Mouse (Mus musculus) limb, embryonic 14.5 days (tissue): ENCODE results near the gene Mettl11b. TPM values are rescaled to one million over a fixed set of nuclear protein-coding genes. Genes with fewer than 3 reads are reported as not detected.

Experiments used
- ATAC-seq: fragments of 200-750 bp; cut with Nextera tagmentation; 2 replicates; pipeline ENCODE4 v1.8.0; 2017; ENCODE audit warnings: low read depth, moderate number of reproducible peaks, moderate TSS enrichment; ENCODE audit not compliant: low FRiP score
- DNase-seq: peaks from one replicate; pipeline ENCODE4 v3.0.0-alpha.2; 2015; ENCODE audit warnings: low spot score
- H3K27ac ChIP-seq: fragments of 300-500 bp; sonication (generic); replicated peaks from 2 replicates; pipeline ENCODE4 v1.5.1; 2014; ENCODE audit warnings: low read depth, mild to moderate bottlenecking, low read length, moderate library complexity, mixed read lengths
- H3K27me3 ChIP-seq: fragments of 300-500 bp; sonication (generic); 2 replicates; pipeline ENCODE4 v1.6.1; 2014; ENCODE audit warnings: low read length, mixed read lengths; ENCODE audit not compliant: control insufficient read depth, insufficient read depth
- H3K36me3 ChIP-seq: fragments of 300-500 bp; sonication (generic); 2 replicates; pipeline ENCODE4 v1.6.1; 2014; ENCODE audit warnings: mild to moderate bottlenecking, low read length, moderate library complexity, mixed read lengths; ENCODE audit not compliant: control insufficient read depth, insufficient read depth
- H3K4me1 ChIP-seq: fragments of 300-500 bp; sonication (generic); 2 replicates; pipeline ENCODE4 v1.6.1; 2014; ENCODE audit warnings: antibody characterized with exemption, low read length, mixed read lengths; ENCODE audit not compliant: control insufficient read depth, insufficient read depth
- H3K4me2 ChIP-seq: fragments of 300-500 bp; sonication (generic); replicated peaks from 2 replicates; pipeline ENCODE4 v1.6.1; 2014; ENCODE audit warnings: low read depth, mild to moderate bottlenecking, low read length, moderate library complexity; ENCODE audit not compliant: severe bottlenecking
- H3K4me3 ChIP-seq: fragments of 300-500 bp; sonication (generic); replicated peaks from 2 replicates; pipeline ENCODE4 v1.5.1; 2014; ENCODE audit warnings: low read length
- H3K9ac ChIP-seq: fragments of 300-500 bp; sonication (generic); 2 replicates; pipeline ENCODE4 v1.6.1; 2014; ENCODE audit warnings: mild to moderate bottlenecking, low read depth, low read length, moderate library complexity; ENCODE audit not compliant: severe bottlenecking
- H3K9me3 ChIP-seq: fragments of 300-500 bp; sonication (generic); 2 replicates; pipeline ENCODE4 v1.6.1; 2016; ENCODE audit warnings: low read length; ENCODE audit not compliant: control insufficient read depth
- POLR2A ChIP-seq: fragments of 200-500 bp; IDR thresholded peaks from 2 replicates; pipeline ENCODE4 v1.8.0; 2012; ENCODE audit warnings: inconsistent platforms, mild to moderate bottlenecking, moderate library complexity, borderline replicate concordance; ENCODE audit not compliant: insufficient read depth, insufficient read length; ENCODE audit errors: extremely low read depth
- WGBS: fragments of 180-500 bp; shearing (Covaris S2); extraction: QIAGEN DNeasy Blood & Tissue Kit; methylation state at CpG from one replicate; pipeline ENCODE4 v1.1.7; 2014; 5-methylcytosine and 5-hydroxymethylcytosine counted together
- polyA plus RNA-seq, 2 experiments: library from polyadenylated mRNA; depleted of rRNA in 1 of 2; stranded (reverse) in 1 of 2; unstranded in 1 of 2; fragments of >200 nt; fragmentation: Nextera tagmentation in 1 of 2; extraction: Ambion mirVana in 1 of 2; gene quantifications; 2 replicates each; pipeline versions ENCODE4 v1.2.1 to v1.2.3; 2012 to 2014

The Mettl11b gene
- polyA plus RNA-seq, 2 experiments, result 0.17 to 0.23 TPM

- no peak overlapping the region for H3K4me3 ChIP-seq
- H3K9me3 ChIP-seq, result no peaks in the 10 kb centered on the region
- H3K36me3 ChIP-seq, result no peaks in the 10 kb centered on the region
- DNase-seq (no peak), ATAC-seq (no peak)
- no peaks in the 10 kb centered on the region for H3K27me3 ChIP-seq
- no peak overlapping the region for H3K4me2 ChIP-seq
- H3K4me1 ChIP-seq, result no peaks in the 10 kb centered on the region
- TF ChIP-seq POLR2A, result no peak
- WGBS, result 79% methylated on average over 3 of the region's 3 CpGs
- no peak overlapping the region for H3K9ac ChIP-seq
- no peak overlapping the region for H3K27ac ChIP-seq
These were observed 33.2 kb downstream of the Mettl11b start for GRCm38 (mm10) chr1:163691860-163692259.

DNA sequence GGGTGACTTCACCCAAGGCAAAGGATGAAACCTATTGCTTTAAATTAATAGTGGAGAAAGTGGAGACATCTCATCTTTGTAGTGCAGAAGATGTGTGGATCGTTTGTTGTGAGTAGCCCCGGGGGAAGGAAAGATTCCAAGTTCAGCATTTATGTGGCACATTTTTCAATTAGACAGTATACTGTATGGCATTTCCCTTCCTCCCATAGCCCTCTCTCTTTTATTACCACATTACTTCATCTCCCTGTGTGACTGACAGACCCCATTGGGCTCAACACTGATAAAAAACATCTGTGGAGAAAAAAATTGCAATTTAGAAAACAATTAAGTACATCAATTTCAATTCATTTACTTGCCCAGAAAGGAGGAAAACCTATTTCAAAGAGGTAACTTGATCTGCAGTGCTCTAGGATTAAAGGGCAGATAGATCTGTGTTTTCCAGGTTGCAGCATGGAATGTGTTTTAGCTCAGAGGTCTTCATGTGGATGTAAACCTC lies 42.0 kb downstream of the Mettl11b start:
- DNase-seq, result no peak
- peak; percentile 70 for ATAC-seq
- 14% methylated on average over 2 of the region's 2 CpGs for WGBS

DNA sequence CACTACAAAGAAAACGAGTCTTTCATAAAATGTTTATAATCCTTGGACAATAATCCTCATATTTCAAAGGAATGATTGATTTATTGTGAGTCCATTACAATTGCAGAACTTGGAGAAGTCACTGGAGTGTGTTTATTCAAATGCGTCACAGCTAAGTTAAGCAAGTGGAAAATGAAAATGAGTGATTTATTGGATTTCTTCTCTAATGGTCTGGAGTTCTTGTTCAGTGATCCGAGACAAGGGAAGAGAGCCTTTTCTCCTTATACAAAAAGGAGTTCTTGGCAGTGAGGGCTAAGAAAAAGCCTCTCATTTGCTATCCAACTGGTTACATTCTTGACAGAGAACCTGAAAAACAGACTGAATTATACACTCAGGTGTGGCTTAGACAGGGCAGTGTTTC lies 42.9 kb downstream of the Mettl11b start:
- Histone ChIP-seq H3K4me2 (no peak overlapping the region), H3K9me3 (no peaks in the 10 kb centered on the region), H3K4me1 (peaks cover 12% of the 10 kb centered on the region), H3K4me3 (no peak overlapping the region), H3K36me3 (no peaks in the 10 kb centered on the region), H3K27ac (no peak overlapping the region), H3K27me3 (no peaks in the 10 kb centered on the region), H3K9ac (no peak overlapping the region)
- ATAC-seq (no peak), DNase-seq (no peak)
- WGBS, result 44% methylated on average over 3 of the region's 3 CpGs
- no peak for TF ChIP-seq POLR2A

More for the DNA sequence above, 42.0 kb downstream of the Mettl11b start:
- Histone ChIP-seq H3K4me3 (no peak overlapping the region), H3K4me1 (peaks cover 12% of the 10 kb centered on the region), H3K9me3 (no peaks in the 10 kb centered on the region), H3K27me3 (no peaks in the 10 kb centered on the region), H3K36me3 (no peaks in the 10 kb centered on the region), H3K4me2 (no peak overlapping the region), H3K27ac (no peak overlapping the region), H3K9ac (no peak overlapping the region)
- no peak for TF ChIP-seq POLR2A

DNA sequence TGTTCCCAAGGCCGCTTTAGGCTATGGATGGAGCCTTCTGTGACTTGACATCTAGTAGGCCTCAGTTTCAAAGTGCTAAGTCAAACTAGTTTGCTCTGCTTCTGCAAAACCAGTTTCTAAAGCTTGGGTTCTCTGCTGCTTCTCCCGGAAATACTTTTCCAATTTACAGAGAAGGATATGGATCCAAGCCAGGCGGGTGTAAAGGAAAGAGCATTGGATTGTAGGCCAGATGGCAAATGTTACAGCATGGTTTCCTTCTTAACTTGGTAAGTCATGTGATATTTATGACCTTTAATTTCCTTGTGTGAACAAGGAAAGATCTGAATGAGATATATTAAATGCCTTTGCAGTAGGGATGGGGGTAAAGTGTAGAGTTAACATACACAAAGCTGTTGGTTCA lies 52.2 kb downstream of the Mettl11b start:
- ATAC-seq (no peak), DNase-seq (peak; percentile 33)
- H3K9ac ChIP-seq, result no peak overlapping the region
- H3K27ac ChIP-seq, result no peak overlapping the region
- no peak overlapping the region for H3K4me3 ChIP-seq
- H3K4me2 ChIP-seq, result no peak overlapping the region
- no peaks in the 10 kb centered on the region for H3K9me3 ChIP-seq
- TF ChIP-seq POLR2A, result no peak
- no peaks in the 10 kb centered on the region for H3K27me3 ChIP-seq
- H3K4me1 ChIP-seq, result peaks cover 14% of the 10 kb centered on the region
- 57% methylated on average over 3 of the region's 3 CpGs for WGBS
- H3K36me3 ChIP-seq, result no peaks in the 10 kb centered on the region

- no peak overlapping the region for H3K4me3 ChIP-seq
- no peak overlapping the region for H3K27ac ChIP-seq
- WGBS, result 69% methylated on average over 4 of the region's 4 CpGs
- no peak overlapping the region for H3K4me2 ChIP-seq
- no peaks in the 10 kb centered on the region for H3K36me3 ChIP-seq
- no peak for TF ChIP-seq POLR2A
- H3K9ac ChIP-seq, result no peak overlapping the region
- no peaks in the 10 kb centered on the region for H3K27me3 ChIP-seq
- DNase-seq, result no peak
- no peak for ATAC-seq
- peaks cover 14% of the 10 kb centered on the region for H3K4me1 ChIP-seq
- no peaks in the 10 kb centered on the region for H3K9me3 ChIP-seq
These were observed 53.7 kb downstream of the Mettl11b start for GRCm38 (mm10) chr1:163671326-163671725.

DNA sequence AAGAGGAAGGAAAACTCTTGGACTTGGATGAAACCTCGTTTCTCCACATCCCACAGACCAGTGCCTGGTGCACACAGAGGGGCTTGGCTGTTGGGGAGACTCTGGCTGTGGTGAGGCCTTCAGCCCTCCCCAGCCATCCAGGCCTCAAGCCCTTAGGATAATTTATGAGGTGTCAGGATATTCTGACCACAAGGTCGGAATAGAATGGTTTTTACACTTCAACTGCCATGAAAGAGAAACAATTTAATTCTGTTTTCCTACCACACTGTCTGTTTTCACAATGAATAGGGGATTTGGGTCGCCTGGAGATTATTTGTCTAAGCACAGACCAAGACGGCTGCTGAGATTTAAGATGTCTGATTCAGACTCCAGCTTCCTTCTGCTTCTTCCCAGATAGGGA lies 54.3 kb downstream of the Mettl11b start:
- ATAC-seq (0 out of 2 replicates have a peak, but pooled peaks have one; percentile 61), DNase-seq (peak; percentile 39)
- peak overlapping the region; percentile 52 for H3K27ac ChIP-seq
- peaks cover 14% of the 10 kb centered on the region for H3K4me1 ChIP-seq
- no peak overlapping the region for H3K9ac ChIP-seq
- no peak overlapping the region for H3K4me3 ChIP-seq
- no peaks in the 10 kb centered on the region for H3K27me3 ChIP-seq
- TF ChIP-seq POLR2A, result no peak
- H3K4me2 ChIP-seq, result no peak overlapping the region
- 21% methylated on average over 4 of the region's 4 CpGs for WGBS
- no peaks in the 10 kb centered on the region for H3K36me3 ChIP-seq
- no peaks in the 10 kb centered on the region for H3K9me3 ChIP-seq
